Mouse (Mus musculus): Measurements from ENCODE around the gene Gm4791.

DNA sequence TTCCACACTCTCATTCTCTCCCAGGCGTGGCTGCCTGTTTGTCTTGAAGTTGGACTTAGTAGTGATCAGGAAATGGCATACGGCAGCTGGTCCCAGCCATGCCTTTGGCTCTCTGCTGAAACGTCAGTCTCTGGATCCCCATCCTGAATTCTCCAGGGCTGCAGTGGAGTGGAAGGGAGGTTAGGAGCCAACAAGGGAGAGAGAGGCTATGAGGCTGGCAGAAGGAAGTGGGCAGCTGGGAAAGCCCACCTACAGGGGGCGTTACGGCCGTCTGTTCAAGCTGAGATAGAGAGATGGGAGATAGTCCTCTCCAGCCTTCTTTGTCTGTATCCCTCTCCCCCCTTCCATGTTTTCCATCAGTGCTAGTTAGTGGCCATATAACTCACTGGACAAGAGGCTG, 29.1 kb upstream of the Gm4791 start:
- TF ChIP-seq MEF2A (IDR thresholded peaks at IDR 0.05; ENCODE audit: borderline replicate concordance, low read depth, low read length) (no peak), POLR2A (IDR thresholded peaks at IDR 0.05; ENCODE audit: low read depth, low read length) (no peak), POLR2AphosphoS2 (IDR thresholded peaks at IDR 0.05; ENCODE audit: low read depth, low read length) (no peak), USF1 (IDR thresholded peaks at IDR 0.05; ENCODE audit: low read depth, low read length) (no peak), MAZ (IDR thresholded peaks at IDR 0.05; ENCODE audit: low read depth, low read length) (no peak), EP300 (IDR thresholded peaks at IDR 0.05; ENCODE audit: low read length) (no peak), MAX (IDR thresholded peaks at IDR 0.05; ENCODE audit: low read length) (no peak)

Data from CH12.LX (cell line).